Mouse (Mus musculus) heart, embryonic 13.5 days (tissue): Measurements from ENCODE around the gene Slc25a34. TPM values are rescaled to one million over a fixed set of nuclear protein-coding genes. Genes with fewer than 3 reads are reported as not detected.

Source experiments
- ATAC-seq: fragments of 200-750 bp; cut with Nextera tagmentation; 2 replicates; pipeline ENCODE4 v1.8.0; 2017; ENCODE audit warnings: moderate TSS enrichment; ENCODE audit not compliant: insufficient number of reproducible peaks, low FRiP score, low TSS enrichment; ENCODE audit errors: extremely low read depth
- H3K27ac ChIP-seq: fragments of 300-500 bp; sonication (generic); replicated peaks from 2 replicates; pipeline ENCODE4 v1.5.1; 2015; ENCODE audit warnings: moderate library complexity, mild to moderate bottlenecking, inconsistent platforms
- H3K27me3 ChIP-seq: fragments of 300-500 bp; sonication (generic); replicated peaks from 2 replicates; pipeline ENCODE4 v1.6.1; 2015; ENCODE audit warnings: mild to moderate bottlenecking, inconsistent platforms
- H3K36me3 ChIP-seq: fragments of 300-500 bp; sonication (generic); 2 replicates; pipeline ENCODE4 v1.6.1; 2015; ENCODE audit warnings: mild to moderate bottlenecking, inconsistent platforms
- H3K4me1 ChIP-seq: fragments of 300-500 bp; sonication (generic); 2 replicates; pipeline ENCODE4 v1.6.1; 2015; ENCODE audit warnings: inconsistent platforms
- H3K4me2 ChIP-seq: fragments of 300-500 bp; sonication (generic); 2 replicates; pipeline ENCODE4 v1.6.1; 2015; ENCODE audit warnings: inconsistent platforms, mild to moderate bottlenecking, moderate library complexity
- H3K4me3 ChIP-seq: fragments of 300-500 bp; sonication (generic); 2 replicates; pipeline ENCODE4 v1.5.1; 2015; ENCODE audit warnings: moderate library complexity, mild to moderate bottlenecking, inconsistent platforms
- H3K9ac ChIP-seq: fragments of 300-500 bp; sonication (generic); 2 replicates; pipeline ENCODE4 v1.6.1; 2015; ENCODE audit warnings: inconsistent platforms, mild to moderate bottlenecking, moderate library complexity
- H3K9me3 ChIP-seq: fragments of 300-500 bp; sonication (generic); 2 replicates; pipeline ENCODE4 v1.6.1; 2016; ENCODE audit warnings: inconsistent platforms
- WGBS: fragments of 180-500 bp; shearing (Covaris S2); methylation state at CpG from one replicate; pipeline ENCODE4 v1.1.7; 2015; ENCODE audit warnings: mixed read lengths; 5-methylcytosine and 5-hydroxymethylcytosine counted together
- polyA plus RNA-seq: library from polyadenylated mRNA; unstranded; fragments of >200 nt; fragmentation: Nextera tagmentation; extraction: Ambion mirVana; gene quantifications from 2 replicates; pipeline ENCODE4 v1.2.1, GENCODE M21; 2015

Slc25a34 gene
- 0.37 and 0.49 TPM in 2 replicates for polyA plus RNA-seq

- H3K27ac ChIP-seq: peak within 1 kb of the TSS; percentile 65
- peak; percentile 33; the same call in 1 of the 2 replicates for ATAC-seq
- no peaks in the 10 kb centered on the region for H3K9me3 ChIP-seq
- peaks cover 48% of the 10 kb centered on the region for H3K36me3 ChIP-seq
- 7% methylated on average over 1 of the region's 1 CpGs for WGBS
- H3K9ac ChIP-seq: 0 out of 2 replicates have a peak within 1 kb of the TSS, but pooled peaks have one; percentile 28
- peaks cover 29% of the 10 kb centered on the region for H3K4me1 ChIP-seq
- no peaks in the 10 kb centered on the region for H3K27me3 ChIP-seq
- H3K4me3 ChIP-seq: no peak within 1 kb of the TSS
- H3K4me2 ChIP-seq: no peak within 1 kb of the TSS
Measured at GRCm38 (mm10) chr4:141623666-141624065, at the start of gene Slc25a34. TSS of gene Slc25a34 (minus strand) at chr4:141623821.

DNA sequence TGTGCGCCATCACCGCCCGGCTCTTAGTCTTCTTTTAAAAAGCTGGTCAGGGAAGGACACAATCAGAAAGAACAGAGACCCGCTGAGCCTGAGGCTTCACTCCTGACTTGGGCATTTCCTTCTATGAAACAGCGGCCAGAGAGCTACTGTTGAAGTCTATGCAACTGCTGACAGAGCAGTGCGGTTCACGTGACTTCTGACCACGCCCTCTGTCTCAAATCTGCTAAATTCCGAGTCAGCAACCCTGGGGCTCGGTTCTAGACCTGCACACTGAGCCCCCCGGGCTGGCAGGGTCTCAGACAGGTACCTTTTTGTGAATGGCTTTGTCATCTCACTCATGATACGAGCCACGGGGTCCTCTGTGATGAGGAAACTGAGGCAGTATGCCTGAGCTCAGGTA is 48.7 kb upstream of the Slc25a34 start:
- no peak overlapping the region for H3K9ac ChIP-seq
- H3K27me3 ChIP-seq: no peaks in the 10 kb centered on the region
- no peak overlapping the region for H3K4me2 ChIP-seq
- H3K36me3 ChIP-seq: peaks cover 4% of the 10 kb centered on the region; the same call in 1 of the 2 replicates
- no peak for ATAC-seq
- no peak overlapping the region for H3K4me3 ChIP-seq
- no peak overlapping the region for H3K27ac ChIP-seq
- WGBS: 70% methylated on average over 13 of the region's 13 CpGs
- H3K4me1 ChIP-seq: peaks cover 7% of the 10 kb centered on the region; the same call in 1 of the 2 replicates
- H3K9me3 ChIP-seq: no peaks in the 10 kb centered on the region

GRCm38 (mm10) chr4:141671389-141671788 is 47.8 kb upstream of the Slc25a34 start:
- H3K4me2 ChIP-seq: no peak overlapping the region
- H3K4me3 ChIP-seq: no peak overlapping the region
- no peak overlapping the region for H3K9ac ChIP-seq
- no peaks in the 10 kb centered on the region for H3K9me3 ChIP-seq
- ATAC-seq: no peak
- H3K27ac ChIP-seq: no peak overlapping the region
- no peaks in the 10 kb centered on the region for H3K36me3 ChIP-seq
- peaks cover 3% of the 10 kb centered on the region; the same call in 1 of the 2 replicates for H3K4me1 ChIP-seq
- WGBS: 68% methylated on average over 4 of the region's 4 CpGs
- H3K27me3 ChIP-seq: no peaks in the 10 kb centered on the region

DNA sequence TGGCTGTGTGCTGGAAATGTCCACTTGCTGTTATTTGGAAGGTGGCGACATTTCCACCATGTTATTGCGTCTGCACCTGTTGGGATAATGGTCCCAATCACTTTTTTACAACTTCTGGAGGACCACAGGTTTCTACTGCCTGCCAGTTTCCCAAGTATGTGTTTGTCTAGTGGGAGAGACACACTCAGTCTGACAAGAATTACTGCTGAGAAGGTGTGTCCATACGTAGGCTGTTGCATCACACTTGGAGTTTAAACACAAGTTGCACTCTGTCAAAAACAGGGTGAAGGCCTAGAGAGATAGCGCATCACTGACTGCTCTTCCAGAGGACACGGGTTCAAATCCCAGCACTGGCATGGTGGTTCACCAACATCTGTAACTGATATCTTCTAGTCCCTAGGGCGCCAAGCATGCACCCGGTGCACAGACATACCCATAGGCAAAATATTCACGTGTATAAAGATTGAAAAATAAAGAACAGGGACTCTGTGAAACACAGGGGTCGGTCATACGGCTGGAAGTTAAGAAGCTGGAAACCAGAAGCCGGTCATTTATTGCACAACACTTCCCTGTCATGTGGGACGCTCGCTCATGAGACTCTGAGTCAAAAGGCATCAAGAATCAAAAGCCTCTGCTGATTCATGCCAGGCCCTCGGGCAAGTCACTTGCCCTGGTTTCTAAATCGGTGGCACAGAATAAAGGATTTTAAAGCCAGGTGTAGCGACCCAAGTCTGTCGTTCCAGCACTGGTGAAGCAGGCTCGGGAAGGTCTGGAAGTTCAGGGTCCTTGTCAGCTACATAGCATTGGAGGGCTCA is 46.5 kb upstream of the Slc25a34 start:
- H3K4me2 ChIP-seq: no peak overlapping the region
- no peaks in the 10 kb centered on the region for H3K9me3 ChIP-seq
- H3K27me3 ChIP-seq: no peaks in the 10 kb centered on the region
- H3K4me3 ChIP-seq: no peak overlapping the region
- 83% methylated on average over 18 of the region's 18 CpGs for WGBS
- H3K36me3 ChIP-seq: no peaks in the 10 kb centered on the region
- no peak for ATAC-seq
- H3K27ac ChIP-seq: no peak overlapping the region
- peaks cover 2% of the 10 kb centered on the region for H3K4me1 ChIP-seq
- H3K9ac ChIP-seq: no peak overlapping the region

DNA sequence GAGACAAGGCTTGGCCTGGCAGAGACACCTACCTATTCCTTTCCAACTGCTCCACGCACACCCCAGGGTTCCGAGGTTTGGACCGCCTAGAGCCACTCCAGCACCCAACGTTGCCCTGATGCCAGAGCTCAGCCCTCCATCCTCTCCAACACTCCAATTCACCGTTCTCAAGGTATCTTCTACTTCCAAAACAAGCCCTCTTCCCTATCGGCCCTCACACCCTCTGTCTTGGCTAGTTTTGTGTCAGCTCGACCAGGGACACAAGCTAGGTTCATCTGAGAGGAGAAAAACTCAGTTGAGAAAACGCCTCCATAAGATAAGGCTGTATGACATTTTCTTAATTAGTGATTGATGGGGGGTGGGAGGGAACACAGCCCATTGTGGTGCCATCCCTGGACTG is 41.2 kb upstream of the Slc25a34 start, which contains the start of gene Plekhm2:
Gene Plekhm2, minus strand, starts transcription at position 101 of the 400 bp plus-strand sequence.
- no peaks in the 10 kb centered on the region for H3K9me3 ChIP-seq
- H3K9ac ChIP-seq: peak within 1 kb of the TSS; percentile 98
- peak within 1 kb of the TSS; percentile 88 for H3K4me2 ChIP-seq
- WGBS: 55% methylated on average over 8 of the region's 8 CpGs
- peaks cover 20% of the 10 kb centered on the region for H3K4me1 ChIP-seq
- peaks cover 24% of the 10 kb centered on the region for H3K36me3 ChIP-seq
- no peaks in the 10 kb centered on the region for H3K27me3 ChIP-seq
- H3K4me3 ChIP-seq: peak within 1 kb of the TSS; percentile 95
- ATAC-seq: no peak; the same call in 1 of the 2 replicates
- peak within 1 kb of the TSS; percentile 91 for H3K27ac ChIP-seq

DNA sequence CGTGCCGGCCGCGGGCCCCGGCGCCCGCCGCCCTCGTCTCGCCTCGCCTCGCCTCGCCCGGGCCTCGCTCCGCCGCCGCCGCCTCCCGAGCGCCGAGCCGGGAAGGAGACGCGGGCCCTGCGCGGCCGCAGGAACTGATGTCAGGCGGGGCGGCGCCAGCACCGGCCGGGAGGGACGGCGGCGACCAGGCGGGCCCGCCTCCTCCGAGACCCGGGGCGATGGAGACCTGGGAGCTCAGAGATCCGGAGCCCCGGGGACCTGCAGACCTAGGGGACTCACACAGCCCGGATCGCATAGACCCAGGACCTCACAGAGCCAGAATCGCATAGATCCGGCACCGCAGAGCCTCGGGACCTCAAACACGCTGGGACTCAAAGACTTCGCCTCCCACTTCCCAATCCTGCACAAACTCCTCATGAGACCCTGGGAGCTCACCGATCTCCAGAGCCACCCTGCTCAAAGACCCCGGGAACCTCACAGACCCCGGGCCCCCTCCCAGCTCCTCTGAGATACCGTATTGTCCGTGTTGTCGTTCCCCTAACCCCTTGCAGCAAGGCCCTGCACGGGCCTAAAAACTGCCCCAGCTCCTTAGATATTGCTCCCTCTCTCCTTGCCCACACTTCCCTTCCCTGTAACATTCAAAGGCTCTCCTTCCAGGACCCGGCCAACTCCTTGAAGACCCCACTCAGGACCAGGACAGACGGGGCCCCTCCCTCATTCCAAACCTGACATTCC is 40.6 kb upstream of the Slc25a34 start:
- no peaks in the 10 kb centered on the region for H3K27me3 ChIP-seq
- under 1% methylated on average over 58 of the region's 60 CpGs for WGBS
- peak overlapping the region; percentile 95 for H3K4me3 ChIP-seq
- ATAC-seq: peak; percentile 70; the same call in 1 of the 2 replicates
- H3K9me3 ChIP-seq: no peaks in the 10 kb centered on the region
- H3K36me3 ChIP-seq: peaks cover 30% of the 10 kb centered on the region
- H3K27ac ChIP-seq: peak overlapping the region; percentile 91
- H3K4me2 ChIP-seq: peak overlapping the region; percentile 88
- H3K9ac ChIP-seq: peak overlapping the region; percentile 98
- peaks cover 21% of the 10 kb centered on the region for H3K4me1 ChIP-seq

DNA sequence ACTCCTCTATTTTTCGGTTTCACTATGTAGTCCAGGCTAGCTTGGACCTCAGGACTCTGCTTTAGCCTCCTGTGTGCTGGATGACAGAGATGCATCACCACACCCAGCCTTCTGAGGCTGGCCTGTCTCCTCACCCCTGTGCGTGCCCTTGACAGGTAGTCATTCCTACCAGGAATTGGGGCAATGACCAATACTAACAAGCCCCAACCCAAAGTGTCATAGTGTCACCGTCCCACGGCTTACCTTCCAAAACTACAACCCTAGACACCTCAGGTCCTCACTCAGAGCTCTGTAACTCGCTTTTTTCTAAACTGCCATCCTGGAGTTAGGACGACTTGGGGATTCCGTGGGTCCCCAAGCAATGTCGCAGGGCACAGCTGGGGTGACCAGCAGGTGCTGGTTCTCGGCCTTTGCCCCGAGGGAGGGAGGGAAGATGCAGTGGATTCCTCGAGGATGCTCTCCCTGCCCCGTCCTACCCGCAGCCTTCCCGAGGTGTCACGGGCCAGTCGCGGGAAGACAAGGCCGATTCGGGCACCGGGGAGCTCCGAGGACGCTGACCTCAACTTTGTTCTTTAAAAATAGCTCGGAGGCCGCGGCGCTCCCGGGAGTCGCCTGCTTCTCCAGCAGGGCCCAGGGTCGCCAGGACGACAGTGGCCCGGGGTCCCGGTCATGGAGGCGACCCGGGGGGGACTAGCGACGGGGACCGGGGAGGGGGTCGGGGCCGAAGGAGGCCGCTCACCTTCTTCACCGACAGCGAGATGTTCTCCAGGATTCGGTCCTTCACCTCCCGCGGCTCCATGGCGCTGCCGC is 39.7 kb upstream of the Slc25a34 start:
- WGBS: 4% methylated on average over 40 of the region's 47 CpGs
- Histone ChIP-seq H3K4me2 (peak overlapping the region; percentile 88), H3K4me3 (peak overlapping the region; percentile 95), H3K27ac (peak overlapping the region; percentile 91), H3K36me3 (peaks cover 37% of the 10 kb centered on the region), H3K27me3 (no peaks in the 10 kb centered on the region), H3K4me1 (peaks cover 29% of the 10 kb centered on the region), H3K9ac (peak overlapping the region; percentile 98), H3K9me3 (no peaks in the 10 kb centered on the region)
- ATAC-seq: peak; percentile 32; the same call in 1 of the 2 replicates

DNA sequence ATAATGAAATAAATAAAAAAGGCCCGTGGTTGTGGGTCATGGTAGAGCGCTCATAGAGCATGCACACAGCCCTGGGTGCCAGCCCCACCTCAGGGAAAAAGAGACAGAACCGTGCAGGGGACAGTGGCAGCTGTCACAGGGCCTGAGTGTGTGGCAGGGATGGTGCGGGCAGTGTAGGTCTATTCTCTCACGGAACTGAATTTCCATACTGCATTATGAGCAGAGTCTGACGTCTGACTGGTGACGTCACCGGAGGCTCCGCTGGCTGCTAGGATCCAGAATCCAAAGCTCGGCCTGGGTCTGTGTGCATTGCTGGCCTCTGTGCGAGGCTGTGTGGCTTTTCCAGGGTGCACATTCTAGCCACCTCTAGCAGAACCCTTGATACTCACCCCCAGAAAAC is 37.3 kb upstream of the Slc25a34 start:
- no peak overlapping the region for H3K27ac ChIP-seq
- no peaks in the 10 kb centered on the region for H3K9me3 ChIP-seq
- H3K4me3 ChIP-seq: no peak overlapping the region
- ATAC-seq: no peak
- H3K27me3 ChIP-seq: no peaks in the 10 kb centered on the region
- H3K9ac ChIP-seq: no peak overlapping the region
- H3K4me2 ChIP-seq: no peak overlapping the region
- peaks cover 46% of the 10 kb centered on the region for H3K4me1 ChIP-seq
- WGBS: 85% methylated on average over 11 of the region's 11 CpGs
- H3K36me3 ChIP-seq: peaks cover 48% of the 10 kb centered on the region

DNA sequence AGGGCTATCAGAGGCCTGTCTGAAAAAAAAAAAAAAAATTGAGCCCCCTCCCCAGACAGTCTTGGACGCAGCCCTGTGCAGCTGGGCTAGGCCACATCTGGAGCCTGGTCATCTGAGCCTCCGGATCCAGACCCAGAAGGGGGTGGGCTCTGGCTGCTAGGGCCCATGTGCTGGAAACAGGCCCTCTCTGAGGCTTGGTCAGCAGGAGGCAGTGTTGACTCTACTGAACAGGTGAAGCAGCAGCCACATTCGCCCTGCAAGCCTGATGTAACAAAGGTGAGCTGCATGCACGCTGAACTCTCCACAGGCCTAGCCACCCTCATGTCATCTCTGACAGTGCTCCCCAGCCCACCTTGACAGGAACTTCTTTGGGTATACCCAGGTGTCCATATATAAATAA is 36.1 kb upstream of the Slc25a34 start:
- Histone ChIP-seq H3K9me3 (no peaks in the 10 kb centered on the region), H3K4me1 (peaks cover 44% of the 10 kb centered on the region), H3K36me3 (peaks cover 54% of the 10 kb centered on the region), H3K9ac (no peak overlapping the region), H3K27ac (no peak overlapping the region), H3K4me3 (no peak overlapping the region), H3K27me3 (no peaks in the 10 kb centered on the region), H3K4me2 (no peak overlapping the region)
- 66% methylated on average over 4 of the region's 4 CpGs for WGBS
- ATAC-seq: no peak

DNA sequence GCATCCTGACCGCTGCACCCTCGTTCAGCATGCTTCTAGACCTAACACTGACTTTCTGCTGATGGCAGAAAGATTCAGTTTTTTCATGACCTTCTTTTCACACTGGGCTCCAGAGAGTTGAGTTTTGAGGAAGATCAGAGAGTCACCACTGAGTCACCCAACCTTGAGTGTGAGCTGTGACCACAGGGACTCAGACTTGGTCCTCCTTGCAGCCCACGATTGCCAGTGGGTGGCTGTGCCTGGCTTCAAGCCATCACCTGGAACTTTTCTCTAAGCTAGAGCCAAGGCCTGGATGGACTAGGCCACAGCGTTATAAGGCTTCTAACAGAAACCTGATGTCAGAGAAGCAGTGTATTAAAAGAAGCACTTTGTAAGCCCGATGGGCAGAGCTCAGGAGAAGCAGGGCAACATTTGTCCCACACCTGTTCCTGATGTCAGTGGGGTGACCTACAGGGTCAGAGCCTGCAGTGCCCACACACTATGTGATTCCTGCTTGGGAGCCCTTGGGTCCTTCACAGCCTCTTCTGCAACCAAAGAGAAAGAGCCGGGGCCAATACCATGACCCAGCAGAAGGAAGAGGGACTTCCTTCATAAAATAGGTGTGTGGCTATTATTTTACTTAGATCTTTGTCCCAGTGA is 35.3 kb upstream of the Slc25a34 start:
- no peak for ATAC-seq

More for the DNA sequence above, 35.3 kb upstream of the Slc25a34 start:
- peaks cover 58% of the 10 kb centered on the region for H3K36me3 ChIP-seq
- H3K27ac ChIP-seq: no peak overlapping the region
- peaks cover 45% of the 10 kb centered on the region for H3K4me1 ChIP-seq
- no peak overlapping the region for H3K4me2 ChIP-seq
- no peaks in the 10 kb centered on the region for H3K9me3 ChIP-seq
- no peaks in the 10 kb centered on the region for H3K27me3 ChIP-seq
- WGBS: 82% methylated on average over 6 of the region's 6 CpGs
- no peak overlapping the region for H3K4me3 ChIP-seq
- H3K9ac ChIP-seq: no peak overlapping the region
